Mouse (Mus musculus) cerebellum, adult 2 months (tissue): ENCODE measurements at regions not wholly inside any gene's neighbourhood (a gene's known extent, or its start where the extent isn't known, plus 50 kb on each side); places are given as distances from the start of the nearest gene placed in this dataset.

ENCODE experiments used
- CTCF ChIP-seq: fragments of 200-500 bp; IDR thresholded peaks from 2 replicates; pipeline ENCODE4 v1.5.1; 2011; ENCODE audit warnings: low read depth, mild to moderate bottlenecking, control low read depth, low read length, moderate library complexity, borderline replicate concordance; ENCODE audit not compliant: insufficient read depth
- POLR2A ChIP-seq: fragments of 200-500 bp; IDR thresholded peaks from 2 replicates; pipeline ENCODE4 v1.6.1; 2011; ENCODE audit warnings: low read length, control low read depth, borderline replicate concordance; ENCODE audit not compliant: insufficient read depth

DNA sequence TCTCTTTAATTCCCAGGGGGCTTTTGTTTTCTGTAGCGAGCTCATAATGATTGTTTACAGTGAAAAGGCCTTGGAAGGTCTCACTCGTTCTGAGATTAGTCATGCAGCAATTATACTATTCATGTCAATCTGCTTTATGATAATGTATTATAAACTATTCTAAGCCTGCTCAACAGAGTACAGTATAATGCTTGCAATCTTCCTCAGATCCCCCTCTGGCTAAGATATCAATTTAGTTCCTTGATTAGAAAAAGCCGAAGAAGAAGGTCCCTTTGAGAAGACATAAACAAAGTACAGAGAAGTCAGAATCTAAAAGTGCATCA, 110.3 kb upstream of the Zc3h12c start:
- TF ChIP-seq CTCF = no peak
- TF ChIP-seq POLR2A = no peak
